Mouse (Mus musculus): ENCODE measurements around the gene Samd13.

GRCm38 (mm10) chr3:146711084-146711483, 25.7 kb upstream of the Samd13 start:
- no peak for TF ChIP-seq CTCF (IDR thresholded peaks at IDR 0.05; ENCODE audit: control insufficient read depth, insufficient read depth, insufficient read length)
- no peak for TF ChIP-seq CEBPB (IDR thresholded peaks at IDR 0.05; ENCODE audit: low read depth)
- TF ChIP-seq USF1 (IDR thresholded peaks at IDR 0.05; ENCODE audit: low read depth), result no peak
- TF ChIP-seq MYOD1 (IDR thresholded peaks at IDR 0.05; ENCODE audit: control insufficient read depth, insufficient read length, low read depth), result no peak
- TF ChIP-seq MAX (IDR thresholded peaks at IDR 0.05), result no peak
- no peak for TF ChIP-seq MYOG (IDR thresholded peaks at IDR 0.05; ENCODE audit: control insufficient read depth, extremely low read depth, insufficient read length)

Measured in C2C12 (cell line).